Mouse (Mus musculus): ENCODE measurements around the gene Rrm1.

DNA sequence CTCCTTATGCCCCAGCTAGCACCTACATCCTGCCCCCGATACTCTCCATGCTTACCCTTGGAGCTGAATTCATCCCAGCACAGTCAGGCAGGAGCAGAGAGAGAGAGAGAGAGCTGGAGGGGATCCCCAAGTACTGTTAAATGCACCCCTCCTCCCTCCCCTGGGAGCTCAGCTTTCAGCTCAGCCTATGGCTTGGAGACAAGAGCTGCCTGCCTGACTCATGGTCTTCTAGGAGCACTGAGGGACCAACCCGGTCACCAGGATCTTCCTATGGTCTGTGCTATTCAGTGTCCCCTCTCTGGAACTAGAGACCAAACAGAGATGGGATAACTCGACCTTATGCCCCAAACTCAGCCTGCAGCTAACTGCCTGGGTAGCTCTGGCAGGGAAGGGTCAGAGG lies 58.0 kb downstream of the Rrm1 start, which contains the start of gene Olfr545:
- TF ChIP-seq CTCF (IDR thresholded peaks at IDR 0.05; ENCODE audit: low read depth): no peak
- TF ChIP-seq EP300 (IDR thresholded peaks at IDR 0.05; ENCODE audit: low read depth): no peak

Measured in heart, postnatal 0 days (tissue).